Mouse (Mus musculus) ES-Bruce4 (cell line): ENCODE results near the gene Pex26.

ENCODE experiments used
- CTCF ChIP-seq: IDR thresholded peaks from one replicate; pipeline ENCODE4 v1.8.1; 2011; ENCODE audit warnings: low read depth, low read length
- EP300 ChIP-seq: IDR thresholded peaks from 2 replicates; pipeline ENCODE4 v1.6.1; 2011; ENCODE audit warnings: low read depth, low read length; ENCODE audit not compliant: insufficient read depth

GRCm38 (mm10) chr6:121171102-121171501, 12.4 kb upstream of the Pex26 start:
- TF ChIP-seq CTCF (no peak), EP300 (no peak)
